Mouse (Mus musculus) telencephalon, adult 2 months (tissue): ENCODE data around the gene Nup160.

ENCODE experiments used
- DNase-seq: peaks from one replicate; pipeline ENCODE4 v3.0.0-alpha.2; 2011; ENCODE audit warnings: low read depth, low spot score

Gene Nup160

DNA sequence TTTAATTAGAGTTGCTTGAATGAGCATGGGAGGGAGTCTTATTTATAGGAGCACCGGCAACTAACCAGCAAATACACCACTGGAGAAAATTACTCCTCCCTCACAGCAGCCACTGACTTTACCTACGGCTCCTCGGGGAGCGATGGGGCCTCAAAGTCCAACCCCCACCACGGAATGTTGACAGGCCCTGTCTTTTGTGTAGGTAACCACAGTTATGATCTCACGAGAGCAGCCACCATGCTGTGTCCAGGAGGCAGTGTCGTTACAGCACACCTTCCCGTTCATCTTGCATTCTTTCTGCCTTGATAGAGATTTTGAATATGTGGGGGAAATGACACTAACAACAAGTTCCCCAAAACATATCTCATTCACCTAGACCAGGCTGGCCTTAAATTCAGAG is at the start of gene Nup160:
Gene Nup160, plus strand, starts transcription at position 209 of the 400 bp plus-strand sequence.
- DNase-seq = no peak

DNA sequence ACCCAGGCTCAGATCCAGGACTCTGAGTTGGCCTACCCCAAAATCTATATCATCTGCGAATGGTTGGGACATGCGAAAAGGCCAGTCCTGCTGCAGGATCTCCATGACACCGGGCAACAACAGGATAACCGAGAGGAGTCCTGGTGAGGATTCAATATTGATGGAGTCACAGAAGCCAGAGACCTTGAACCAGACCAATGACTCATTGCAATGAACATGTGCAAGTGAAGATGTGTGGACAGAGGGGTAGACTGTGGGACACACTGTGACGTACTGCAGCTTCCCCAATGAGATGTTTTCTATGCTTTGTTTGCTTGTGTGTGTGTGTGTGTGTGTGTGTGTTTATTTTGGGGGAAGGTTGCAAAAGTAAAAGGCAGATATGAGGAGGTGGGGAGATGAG is 48.8 kb upstream of the Nup160 start:
- no peak for DNase-seq

DNA sequence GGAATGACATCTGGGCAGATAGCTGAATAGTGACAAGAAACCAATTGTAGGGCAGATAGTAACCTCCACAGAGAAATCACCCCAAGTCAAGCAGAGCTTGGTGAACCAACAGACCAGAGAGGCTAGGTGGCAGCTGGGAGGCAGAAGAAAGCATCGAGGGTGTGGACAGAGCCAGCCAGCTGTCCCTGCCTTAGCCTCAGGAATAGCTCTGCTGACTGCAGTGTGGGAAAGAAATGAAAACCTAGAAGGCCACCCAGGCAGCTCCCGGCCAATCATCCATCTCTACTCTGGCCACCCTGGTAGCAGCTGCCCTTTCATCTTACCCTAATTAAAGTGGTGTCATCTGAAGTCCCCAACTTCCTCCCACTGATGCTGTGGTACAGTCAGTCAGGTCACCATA is 47.5 kb upstream of the Nup160 start:
- DNase-seq = no peak

DNA sequence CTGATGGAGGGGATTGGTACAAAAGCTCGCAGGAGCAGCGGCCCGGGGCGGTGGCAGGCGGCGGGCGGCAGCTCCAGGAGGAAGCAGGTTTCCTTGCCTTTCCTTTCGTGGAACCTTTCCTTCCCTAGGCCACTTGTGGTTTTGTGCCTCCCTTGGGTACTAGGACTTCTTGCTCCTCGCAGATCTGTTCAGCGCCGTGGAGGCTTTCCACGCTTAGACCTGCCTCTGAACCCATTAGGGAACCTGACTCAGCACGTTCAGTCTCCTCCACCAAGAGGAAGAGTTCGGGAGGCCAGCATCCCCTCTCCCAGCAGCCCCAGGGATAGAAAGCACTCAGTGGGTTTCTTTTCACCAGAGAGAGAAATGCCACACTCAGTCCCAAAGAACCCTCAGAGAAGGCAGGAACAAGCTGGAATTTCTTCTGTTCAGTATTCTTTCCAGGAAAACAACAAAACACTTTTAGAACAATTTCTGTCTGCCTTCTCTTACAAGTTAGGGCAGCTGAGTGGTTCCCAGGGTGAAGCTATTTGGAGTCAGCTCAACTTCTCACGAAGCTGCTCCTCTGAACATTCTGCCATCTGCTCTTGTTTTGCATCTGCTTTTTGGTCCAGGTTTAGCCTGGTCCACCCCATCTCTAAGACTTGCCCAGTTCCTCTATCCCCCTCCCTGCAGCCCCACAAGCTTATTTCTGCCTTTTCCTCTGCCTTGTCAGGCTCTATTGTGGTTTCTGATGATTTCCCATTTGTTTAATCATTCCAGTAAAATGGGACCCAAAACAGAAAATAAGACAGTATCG is 44.9 kb upstream of the Nup160 start:
- no peak for DNase-seq

DNA sequence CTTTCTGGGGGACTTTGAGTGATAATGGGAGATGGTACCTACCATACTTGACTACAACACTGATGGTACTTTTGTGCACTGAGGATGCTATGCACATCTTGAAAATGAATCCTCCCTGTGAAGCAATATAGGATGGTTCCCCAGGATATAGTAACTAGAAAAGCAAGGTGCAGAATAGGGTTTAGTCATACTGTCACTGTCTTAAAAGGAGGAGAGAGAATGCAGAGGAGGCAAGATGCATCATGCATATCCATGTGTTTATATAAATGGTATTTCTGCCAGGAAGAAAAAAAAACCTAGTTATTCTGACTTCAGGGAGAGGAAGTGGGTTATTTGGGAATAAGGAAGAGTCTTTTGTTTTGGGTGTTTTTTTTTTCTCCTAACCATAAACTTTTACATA is 42.3 kb upstream of the Nup160 start:
- peak; percentile 45 for DNase-seq

DNA sequence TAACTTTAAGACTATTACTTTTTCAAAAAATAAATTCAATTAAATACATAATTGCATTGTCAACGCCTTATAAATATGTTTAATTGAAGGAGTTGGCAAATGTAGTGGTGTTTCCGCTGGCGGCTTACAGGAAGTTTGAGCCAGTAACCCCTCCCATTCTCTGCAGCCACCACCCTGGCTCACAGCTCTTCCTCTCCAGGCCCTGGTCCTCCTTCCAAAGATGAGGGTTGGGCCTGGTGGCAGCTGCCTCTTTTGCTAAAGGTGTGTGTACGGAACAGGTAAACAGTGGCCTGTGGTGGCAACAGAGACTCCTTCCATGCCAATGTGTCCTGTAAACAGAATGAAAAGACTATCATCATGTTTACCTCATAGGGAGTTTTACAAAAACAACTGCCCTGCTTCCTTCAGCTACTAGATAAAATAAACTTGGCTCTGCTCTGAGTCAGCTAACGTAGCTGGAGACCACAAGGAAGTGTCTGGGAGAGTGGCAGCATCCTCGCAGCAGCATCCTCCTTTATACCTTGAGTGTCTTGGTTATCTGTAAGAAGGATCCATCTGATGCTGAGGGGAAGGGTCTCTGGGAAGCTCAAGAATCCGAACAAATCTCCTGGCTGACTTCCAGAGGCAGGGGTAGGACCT is 41.8 kb upstream of the Nup160 start:
- DNase-seq = no peak

DNA sequence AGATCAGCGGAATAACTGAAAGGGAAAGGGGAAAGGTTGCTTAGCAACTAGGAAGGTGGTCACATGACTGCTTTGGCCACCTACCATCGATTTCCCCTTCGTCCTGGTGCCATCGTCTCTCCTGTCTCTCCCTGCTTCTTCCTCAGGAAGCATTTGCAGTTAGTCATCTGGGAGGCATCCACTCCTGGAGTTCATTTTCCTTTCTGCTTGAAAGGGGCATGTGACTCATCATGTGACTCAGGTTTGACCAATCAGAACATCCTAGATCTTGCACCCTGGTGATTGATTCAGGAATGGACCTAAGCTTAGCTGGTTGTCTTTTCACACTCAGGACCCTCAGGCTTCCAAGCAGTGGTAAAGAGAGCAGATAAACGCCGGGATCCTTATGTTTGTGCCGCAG is 40.2 kb upstream of the Nup160 start:
- no peak for DNase-seq

DNA sequence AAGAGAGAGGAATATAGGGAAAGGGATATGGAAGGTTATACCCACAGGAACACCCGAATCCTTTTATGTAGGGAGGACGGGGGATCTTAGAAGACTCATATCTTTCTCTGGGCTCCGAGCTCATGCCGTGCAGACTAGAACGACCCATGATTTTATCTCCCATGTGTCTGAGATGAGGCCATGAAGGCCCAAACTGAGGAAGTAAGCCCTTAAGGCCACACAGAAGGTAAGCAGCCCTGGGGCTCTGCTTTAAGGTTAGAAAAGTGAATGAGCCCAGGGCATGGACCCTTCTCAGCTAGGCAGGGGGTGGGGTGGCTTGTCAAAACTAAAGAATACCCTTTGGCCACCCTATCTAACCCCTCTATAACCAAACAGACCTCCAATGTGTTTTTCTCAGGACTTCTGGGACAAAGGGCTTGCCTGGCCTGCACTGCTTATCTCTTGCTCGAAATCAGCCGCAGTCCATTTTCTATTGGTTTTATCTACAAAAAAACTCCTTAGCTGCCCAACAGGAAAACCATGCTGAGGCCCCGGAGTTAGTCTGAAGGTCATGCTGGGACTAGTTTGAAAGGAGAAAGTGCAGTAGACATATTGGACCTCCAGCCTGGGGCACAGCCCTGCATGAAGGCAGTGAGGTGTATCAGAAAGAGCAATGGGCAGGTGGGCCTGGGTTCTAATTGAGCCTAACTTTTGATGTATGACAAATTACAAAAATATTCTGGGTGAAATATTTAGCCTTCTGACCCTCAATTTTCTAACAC is 37.8 kb upstream of the Nup160 start:
- no peak for DNase-seq

DNA sequence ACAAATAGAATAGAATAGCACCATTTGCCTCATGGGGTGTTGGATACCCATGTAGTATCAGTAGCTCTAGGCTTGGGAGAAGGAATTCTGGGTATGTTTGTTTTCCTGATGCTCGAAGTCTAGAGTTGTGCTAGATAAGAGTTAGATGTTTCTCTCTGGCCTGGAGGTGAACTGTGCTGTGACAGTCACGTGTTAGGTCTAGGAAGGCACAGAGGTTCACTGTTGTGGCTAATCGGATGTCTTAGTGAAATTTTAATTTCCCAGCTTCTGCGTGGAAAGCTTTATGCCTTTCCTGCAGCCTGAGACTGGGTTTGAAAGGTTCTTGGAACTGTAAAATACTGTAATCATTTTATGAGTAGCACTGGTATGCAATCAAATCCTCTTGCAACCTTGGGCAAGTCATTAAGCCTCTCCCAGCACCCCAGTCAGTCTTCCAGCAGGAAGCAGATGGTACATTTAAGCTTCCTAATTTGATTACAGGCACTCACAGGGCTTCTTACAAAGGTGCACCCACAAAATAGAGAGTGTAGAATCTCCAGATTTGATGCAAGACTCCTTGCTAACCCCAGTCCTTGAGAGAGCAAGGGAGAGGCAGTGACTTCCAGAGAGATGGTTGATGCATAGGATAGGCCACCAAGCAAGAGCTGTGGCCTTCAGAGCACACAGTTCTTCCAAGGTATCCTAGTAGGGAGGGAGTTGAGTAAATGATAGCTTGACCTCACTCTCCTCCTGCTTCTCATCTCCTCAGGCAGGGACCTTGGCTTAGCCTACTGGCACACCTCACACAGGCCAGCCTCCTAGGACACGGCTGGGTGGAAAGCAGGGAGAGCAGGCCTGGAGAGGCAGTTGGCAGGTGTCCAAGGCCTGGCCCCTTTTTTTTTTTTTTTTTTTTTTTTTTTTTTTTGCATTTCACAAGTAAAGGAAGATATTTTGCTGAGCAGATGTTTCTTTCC is 37.0 kb upstream of the Nup160 start:
- DNase-seq = no peak

DNA sequence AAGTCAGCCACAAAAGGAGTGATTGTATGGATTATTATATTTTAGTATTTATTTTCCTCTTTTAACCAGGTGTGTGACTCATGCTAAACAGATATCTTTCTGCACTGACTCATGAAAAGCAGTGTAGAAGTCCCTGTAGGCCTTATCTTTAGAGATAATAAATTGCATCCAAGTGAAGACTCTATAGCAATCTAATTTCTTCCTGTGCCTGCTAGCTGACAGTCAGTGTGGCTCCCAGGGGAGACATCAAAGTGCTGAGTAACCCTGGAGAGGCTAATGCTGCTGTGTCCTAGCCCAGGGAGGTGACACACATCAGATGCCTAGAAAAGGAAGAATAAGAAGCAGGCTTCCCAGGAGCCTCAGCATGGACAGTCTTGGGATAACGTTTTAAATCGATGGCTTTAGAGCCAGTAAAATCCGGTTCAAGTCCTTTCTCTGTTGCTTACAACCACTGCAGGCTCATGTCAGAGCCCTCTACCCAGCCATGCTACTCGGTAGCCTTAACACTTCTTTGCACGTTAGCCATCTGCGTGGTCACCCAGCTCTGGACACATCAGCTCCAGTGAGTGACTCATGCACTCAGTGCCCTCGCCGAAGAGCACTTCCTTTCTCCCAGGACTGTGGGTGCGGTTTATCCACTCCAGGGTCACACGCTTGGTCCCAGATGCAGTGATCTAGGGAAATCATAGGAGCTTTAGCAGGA is 35.9 kb upstream of the Nup160 start:
- no peak for DNase-seq

DNA sequence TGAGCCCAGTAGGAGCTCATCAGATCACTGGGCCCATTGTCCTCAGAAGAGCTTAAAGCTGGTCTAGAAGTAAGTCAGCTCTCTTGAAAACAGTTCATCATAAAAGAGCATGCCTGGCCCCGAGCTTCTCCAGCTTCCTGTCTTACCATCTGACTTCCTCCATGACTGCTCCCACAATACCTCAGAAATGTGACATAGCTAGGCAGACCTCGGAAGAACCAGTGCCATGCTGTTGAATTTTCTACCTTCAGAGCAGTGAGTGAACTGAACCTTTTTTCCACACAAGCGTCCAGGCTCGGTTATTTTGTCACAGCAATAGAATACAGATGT is 35.3 kb upstream of the Nup160 start:
- DNase-seq = no peak

DNA sequence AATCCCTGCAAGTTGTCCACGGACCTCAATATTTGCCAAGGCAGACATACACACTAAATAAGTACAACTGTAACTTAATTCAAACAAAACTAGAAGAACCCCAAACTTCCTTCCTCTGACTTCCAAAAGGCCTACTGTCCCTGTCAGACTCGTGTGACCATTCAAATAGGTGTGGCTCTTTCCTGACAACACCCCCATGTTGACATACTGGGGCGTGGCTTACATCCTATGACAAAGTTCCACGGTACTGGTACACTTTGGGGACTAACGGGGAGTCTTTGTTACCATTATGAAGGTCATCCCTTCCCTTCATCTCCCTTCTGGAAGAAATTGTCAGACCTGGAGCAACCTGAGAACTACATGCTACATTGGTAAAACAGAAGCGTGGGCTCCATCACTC is 29.9 kb upstream of the Nup160 start:
- DNase-seq = no peak

DNA sequence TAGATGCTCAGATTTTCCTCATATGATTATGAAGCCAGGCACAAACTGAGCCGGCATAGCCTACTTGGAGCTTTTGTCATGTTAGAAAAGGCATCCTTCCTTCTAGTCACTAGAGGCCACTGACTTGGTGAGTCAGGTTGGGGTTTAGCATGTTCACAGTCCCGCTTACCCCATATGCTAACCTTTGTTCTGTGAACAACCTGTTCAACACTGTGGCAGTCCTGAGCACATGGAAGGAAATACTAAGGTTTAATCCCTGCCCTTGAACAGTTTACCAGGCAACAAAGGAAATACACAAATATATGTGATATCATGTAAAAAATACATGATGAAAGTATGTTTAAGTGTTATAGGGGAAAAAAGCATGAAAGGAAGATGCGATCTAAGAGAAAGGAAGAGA is 27.6 kb upstream of the Nup160 start:
- DNase-seq = no peak

DNA sequence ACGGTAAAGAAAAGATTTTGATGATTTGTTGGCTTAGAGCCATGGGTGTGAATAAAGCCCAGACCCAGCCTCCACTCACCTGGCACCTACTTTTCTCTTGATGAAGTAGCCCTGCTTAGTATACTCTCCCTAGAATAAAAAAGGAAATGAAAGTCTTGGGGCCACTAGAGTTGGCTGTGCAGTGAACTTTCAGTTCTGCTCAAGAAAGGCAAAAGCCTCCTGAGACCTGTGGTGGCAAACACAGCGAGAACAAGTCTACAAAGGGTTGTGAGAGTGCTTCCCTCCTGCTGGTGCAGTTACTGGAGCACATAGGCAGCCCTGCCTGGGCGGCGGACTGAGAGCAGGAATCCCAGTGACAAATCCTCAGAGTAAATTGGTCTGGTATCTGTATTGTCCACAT is 27.1 kb upstream of the Nup160 start:
- no peak for DNase-seq

DNA sequence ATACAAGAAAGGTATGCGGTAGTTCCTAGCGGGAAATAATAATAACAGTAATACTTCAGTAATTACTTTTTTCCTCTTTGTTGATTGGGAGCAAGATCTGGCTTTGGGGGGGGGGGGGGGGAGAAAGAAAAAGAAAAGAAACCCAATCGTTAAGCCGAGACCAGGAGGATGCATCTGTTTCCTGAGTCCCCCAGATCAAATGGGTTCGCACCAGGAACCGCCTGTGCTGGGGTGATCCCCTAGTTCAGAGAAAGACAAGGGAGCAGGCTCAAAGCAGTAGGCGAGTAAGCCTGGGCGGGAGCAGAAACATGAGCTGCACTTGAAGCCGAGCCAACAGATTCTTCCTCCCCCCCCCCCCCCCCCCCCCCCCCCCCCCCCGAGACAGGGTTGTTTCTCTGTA is 24.9 kb upstream of the Nup160 start:
- DNase-seq = no peak

DNA sequence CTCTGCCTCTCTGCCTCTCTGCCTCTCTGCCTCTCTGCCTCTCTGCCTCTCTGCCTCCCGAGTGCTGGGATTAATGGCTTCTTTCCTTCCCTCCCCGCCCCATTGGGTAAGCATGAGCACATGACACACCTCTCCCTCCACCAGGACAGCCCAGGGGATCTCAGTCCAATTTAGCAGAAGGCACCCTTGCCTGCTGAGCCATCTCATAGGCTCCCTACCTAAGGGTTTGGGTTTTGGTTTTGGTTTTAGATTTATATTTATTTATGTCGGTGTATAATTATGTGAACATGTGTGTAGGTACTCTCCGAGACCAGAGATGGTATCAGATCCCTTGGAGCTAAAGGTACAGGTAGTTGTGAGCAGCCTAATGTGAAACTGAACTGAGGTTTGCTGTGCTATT is 24.0 kb upstream of the Nup160 start:
- DNase-seq = no peak

DNA sequence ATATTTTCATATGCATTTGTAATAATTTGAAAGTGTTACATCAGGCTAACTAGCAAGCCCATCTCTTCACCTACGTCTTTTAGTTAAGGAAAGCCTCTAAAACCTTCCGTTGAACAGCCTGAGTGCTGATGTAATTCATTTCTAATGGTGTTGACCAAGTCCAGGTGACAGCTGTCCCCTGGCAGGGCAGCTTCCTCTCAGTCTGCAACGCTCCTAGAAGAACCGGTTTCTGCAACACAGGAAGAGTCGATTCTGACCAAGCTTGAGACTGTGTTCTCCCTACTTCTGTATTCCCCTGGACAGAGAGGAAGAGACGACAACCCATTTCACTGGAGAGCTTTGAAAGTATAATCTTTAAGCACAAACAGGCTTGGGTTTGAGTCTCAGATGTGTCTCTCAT is 21.6 kb upstream of the Nup160 start:
- no peak for DNase-seq

DNA sequence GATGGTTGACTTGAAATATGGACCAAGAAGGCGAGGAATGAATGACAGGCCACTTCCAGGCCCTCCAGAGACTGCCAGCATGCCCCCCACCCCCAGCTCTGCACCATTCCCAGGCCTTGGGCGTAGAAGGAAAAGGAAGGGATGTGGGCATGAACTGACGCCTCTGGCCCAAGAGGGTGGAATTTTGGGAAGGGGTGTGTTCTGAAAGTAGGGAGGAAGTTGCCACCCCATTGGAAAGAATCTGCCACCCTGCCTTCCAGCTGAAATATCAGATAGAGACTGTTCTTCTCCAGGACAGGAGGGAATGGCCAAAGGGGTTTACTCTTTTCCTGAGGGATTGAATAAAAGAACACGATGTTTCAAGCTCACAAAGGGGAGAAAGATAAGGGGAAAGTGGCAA is 18.4 kb upstream of the Nup160 start:
- no peak for DNase-seq

DNA sequence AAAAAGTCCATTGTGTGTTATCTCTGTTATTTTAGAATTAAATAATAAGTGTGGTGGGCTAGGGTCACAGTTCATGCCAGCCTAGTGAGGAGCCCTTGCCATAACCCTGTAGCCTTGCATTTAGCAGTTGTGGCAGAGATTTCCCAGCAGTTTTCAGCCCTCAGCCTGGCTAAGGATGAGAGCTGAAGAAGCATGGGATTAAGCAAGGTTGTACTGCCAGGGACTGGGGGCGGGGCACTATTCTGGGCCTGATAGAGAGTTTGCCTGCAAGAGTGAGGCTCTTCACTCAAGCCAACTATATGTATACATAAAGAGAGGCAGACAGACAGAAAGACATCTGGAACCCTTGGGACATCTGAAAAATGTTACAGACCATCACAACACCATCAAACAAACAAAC is 18.0 kb upstream of the Nup160 start:
- no peak for DNase-seq

DNA sequence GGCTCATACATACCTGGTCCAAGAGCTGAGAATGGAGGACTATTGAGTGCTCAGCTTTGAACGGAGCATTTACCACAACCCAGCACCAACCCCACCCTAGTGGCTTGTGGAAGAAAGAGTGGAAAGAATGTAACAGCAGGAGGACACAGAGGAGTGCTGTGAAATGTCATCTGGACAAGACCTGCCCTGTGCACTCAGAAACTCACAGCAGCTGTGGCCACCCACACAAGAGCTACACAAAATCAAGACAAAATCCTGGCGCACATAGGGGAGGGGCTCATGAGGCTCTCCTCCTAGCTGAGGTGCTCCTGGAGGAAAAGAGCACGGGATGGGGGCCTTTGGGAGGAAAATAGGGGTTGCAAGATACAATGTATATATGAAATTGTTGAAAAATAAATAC is 17.4 kb upstream of the Nup160 start:
- no peak for DNase-seq

DNA sequence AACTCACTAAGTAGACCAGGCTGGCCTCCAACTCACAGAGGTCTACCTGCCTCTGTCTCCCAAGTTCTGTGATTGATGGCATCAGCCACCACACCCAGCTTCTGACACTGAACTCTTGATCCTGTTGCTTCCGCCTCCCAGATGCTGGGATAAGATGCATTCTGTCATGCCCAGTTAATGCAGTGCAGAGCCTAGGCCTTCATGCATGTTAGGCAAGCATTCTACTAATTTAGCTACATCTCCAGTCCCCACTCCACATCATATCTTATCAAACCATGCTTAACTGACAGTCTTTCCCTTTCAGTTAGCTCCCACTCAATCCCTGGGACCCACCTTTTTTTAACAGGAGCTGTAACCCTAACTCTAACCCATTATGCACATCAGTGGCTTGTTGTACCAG is 16.1 kb upstream of the Nup160 start:
- DNase-seq = no peak
